Mouse (Mus musculus) forebrain, embryonic 13.5 days (tissue): Measurements from ENCODE around the gene Sult2b1. TPM values are rescaled to one million over a fixed set of nuclear protein-coding genes. Genes with fewer than 3 reads are reported as not detected.

Source experiments
- ATAC-seq: fragments of 200-750 bp; cut with Nextera tagmentation; 2 replicates; pipeline ENCODE4 v1.8.0; 2017
- H3K27ac ChIP-seq: fragments of 300-500 bp; sonication (generic); 2 replicates; pipeline ENCODE4 v1.5.1; 2015; ENCODE audit warnings: inconsistent platforms, mild to moderate bottlenecking, moderate library complexity
- H3K27me3 ChIP-seq: fragments of 300-500 bp; sonication (generic); 2 replicates; pipeline ENCODE4 v1.6.1; 2015; ENCODE audit warnings: mild to moderate bottlenecking, inconsistent platforms
- H3K36me3 ChIP-seq: fragments of 300-500 bp; sonication (generic); 2 replicates; pipeline ENCODE4 v1.6.1; 2015; ENCODE audit warnings: mild to moderate bottlenecking, inconsistent platforms; ENCODE audit not compliant: poor library complexity, severe bottlenecking
- H3K4me1 ChIP-seq: fragments of 300-500 bp; sonication (generic); 2 replicates; pipeline ENCODE4 v1.6.1; 2015; ENCODE audit warnings: inconsistent platforms
- H3K4me2 ChIP-seq: fragments of 300-500 bp; sonication (generic); 2 replicates; pipeline ENCODE4 v1.6.1; 2015; ENCODE audit warnings: inconsistent platforms, mild to moderate bottlenecking, moderate library complexity
- H3K4me3 ChIP-seq: fragments of 300-500 bp; sonication (generic); 2 replicates; pipeline ENCODE4 v1.5.1; 2015; ENCODE audit warnings: mild to moderate bottlenecking, inconsistent platforms
- H3K9ac ChIP-seq: fragments of 300-500 bp; sonication (generic); 2 replicates; pipeline ENCODE4 v1.6.1; 2015; ENCODE audit warnings: mild to moderate bottlenecking, inconsistent platforms
- H3K9me3 ChIP-seq: fragments of 300-500 bp; sonication (generic); replicated peaks from 2 replicates; pipeline ENCODE4 v1.6.1; 2016; ENCODE audit warnings: inconsistent platforms
- WGBS: fragments of 180-500 bp; shearing (Covaris S2); methylation state at CpG from one replicate; pipeline ENCODE4 v1.1.7; 2015; 5-methylcytosine and 5-hydroxymethylcytosine counted together
- polyA plus RNA-seq: library from polyadenylated mRNA; unstranded; fragments of >200 nt; fragmentation: Nextera tagmentation; extraction: Ambion mirVana; gene quantifications from 2 replicates; pipeline ENCODE4 v1.2.1, GENCODE M21; 2015

Sult2b1 gene
- 4.1 and 4.4 TPM in 2 replicates for polyA plus RNA-seq

DNA sequence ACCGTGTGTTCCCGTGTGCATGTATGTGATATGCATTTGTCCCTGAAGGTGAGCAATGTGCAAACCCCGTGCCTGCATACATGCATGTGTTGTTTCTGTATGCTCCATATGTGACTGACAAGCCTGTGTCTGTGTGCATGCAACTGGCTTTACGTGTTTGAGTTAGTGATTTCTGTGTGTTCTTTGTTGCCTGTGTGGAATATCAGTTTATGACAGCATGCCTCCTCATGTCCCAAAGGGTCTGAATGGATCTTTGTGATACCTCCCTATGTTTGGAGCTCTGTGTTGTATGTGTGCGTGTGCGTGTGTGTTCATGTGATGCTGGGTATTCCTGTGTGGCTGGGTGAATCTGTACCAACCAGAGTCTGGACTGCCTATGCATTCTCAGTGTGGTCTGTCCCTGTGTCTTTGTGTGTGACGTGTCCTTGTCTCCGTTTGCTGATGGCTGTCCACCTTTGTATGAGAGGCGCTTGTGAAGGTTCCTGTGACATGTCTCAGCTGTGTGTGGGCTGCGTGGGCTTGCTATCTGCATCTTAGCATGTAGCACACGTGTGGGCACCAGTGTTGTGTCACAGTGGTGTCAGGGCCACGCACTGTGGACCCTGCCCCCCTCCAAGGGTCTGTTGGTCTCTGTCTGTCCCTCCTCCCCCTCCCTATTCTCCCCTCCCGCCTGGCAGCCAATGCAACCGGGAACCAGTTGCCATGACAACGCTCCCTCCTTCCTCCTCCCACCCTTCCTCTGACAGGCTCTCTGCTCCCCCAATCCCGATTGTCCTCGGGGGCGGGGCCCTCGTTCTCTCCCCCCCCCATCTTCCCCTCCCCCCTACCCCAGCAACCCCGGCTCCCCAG is at the start of gene Sult2b1:
Gene Sult2b1, minus strand, starts transcription at position 146 of the 849 bp plus-strand sequence.
- 18% methylated on average over 20 of the region's 20 CpGs for WGBS

DNA sequence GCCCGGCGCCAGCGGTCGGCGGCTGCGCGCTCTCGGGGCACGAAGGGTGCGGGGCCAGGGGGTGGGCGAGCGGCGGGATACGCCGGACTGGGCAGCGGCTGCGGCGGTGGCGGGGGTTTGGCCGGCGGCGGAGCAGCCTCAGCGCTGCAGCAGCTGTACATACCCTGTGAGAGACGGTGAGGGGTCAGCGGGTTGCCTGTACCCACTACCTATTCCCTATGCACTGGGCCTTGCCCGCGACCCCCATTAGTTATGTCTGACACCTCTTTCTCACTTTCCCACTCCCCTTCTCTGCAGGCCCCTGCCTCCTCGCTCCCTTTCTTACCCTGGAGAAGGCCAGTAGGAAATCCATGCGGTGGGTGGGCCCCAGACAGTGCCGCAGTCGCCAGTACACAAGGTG is 49.5 kb upstream of the Sult2b1 start:
- H3K36me3 ChIP-seq: peaks cover 9% of the 10 kb centered on the region
- no peaks in the 10 kb centered on the region for H3K9me3 ChIP-seq
- WGBS: 2% methylated on average over 22 of the region's 31 CpGs
- H3K27ac ChIP-seq: no peak overlapping the region
- peaks cover 29% of the 10 kb centered on the region for H3K4me1 ChIP-seq
- peak overlapping the region; percentile 50 for H3K4me2 ChIP-seq
- no peak for ATAC-seq
- H3K4me3 ChIP-seq: peak overlapping the region; percentile 34
- peaks cover 56% of the 10 kb centered on the region for H3K27me3 ChIP-seq
- H3K9ac ChIP-seq: peak overlapping the region; percentile 34; the same call in 1 of the 2 replicates

More for the DNA sequence above, at the start of gene Sult2b1:
- H3K4me1 ChIP-seq: peaks cover 31% of the 10 kb centered on the region
- ATAC-seq: peak; percentile 60
- no peaks in the 10 kb centered on the region for H3K27me3 ChIP-seq
- H3K27ac ChIP-seq: peak within 1 kb of the TSS; percentile 97
- peak within 1 kb of the TSS; percentile 93 for H3K4me3 ChIP-seq
- H3K4me2 ChIP-seq: peak within 1 kb of the TSS; percentile 91
- H3K9ac ChIP-seq: peak within 1 kb of the TSS; percentile 92
- H3K36me3 ChIP-seq: peaks cover 25% of the 10 kb centered on the region
- H3K9me3 ChIP-seq: no peaks in the 10 kb centered on the region

DNA sequence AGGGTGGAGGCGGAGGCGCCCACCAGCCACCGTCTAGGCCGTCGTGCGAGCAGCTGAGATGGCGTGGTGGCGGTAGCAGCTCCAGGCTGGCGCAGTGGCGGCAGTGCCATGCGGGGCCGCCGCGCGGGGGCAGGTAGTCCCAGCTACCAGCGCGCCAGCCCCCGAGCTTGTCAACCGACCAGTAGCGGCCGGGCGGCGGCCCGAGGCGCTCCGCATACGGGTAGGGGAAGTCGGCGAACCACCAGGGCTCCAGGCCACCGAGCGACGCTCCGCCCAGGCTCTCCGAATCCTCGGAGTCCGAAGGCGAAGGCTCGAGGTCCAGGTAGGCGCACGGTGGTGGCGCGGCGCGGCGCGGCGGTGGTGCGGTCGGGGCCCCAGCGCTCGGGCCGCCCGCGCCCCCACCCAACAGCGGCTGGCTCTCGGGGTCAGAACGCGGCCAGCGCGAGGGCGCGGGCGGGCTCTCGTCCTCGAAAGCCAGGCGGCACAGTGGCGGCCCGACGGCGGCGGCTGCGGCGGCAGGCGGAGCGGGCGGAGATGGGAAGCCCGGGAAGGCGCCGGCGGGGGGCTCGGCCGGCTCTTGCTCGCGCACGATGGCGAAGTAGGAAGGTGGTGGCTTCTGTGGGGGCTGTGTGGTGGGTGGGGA is 48.8 kb upstream of the Sult2b1 start:
- no peak for ATAC-seq
- Histone ChIP-seq H3K4me1 (peaks cover 29% of the 10 kb centered on the region), H3K9ac (no peak overlapping the region; the same call in 1 of the 2 replicates), H3K9me3 (no peaks in the 10 kb centered on the region), H3K36me3 (peaks cover 15% of the 10 kb centered on the region), H3K4me2 (peak overlapping the region; percentile 50), H3K27me3 (peaks cover 56% of the 10 kb centered on the region), H3K4me3 (peak overlapping the region; percentile 34), H3K27ac (no peak overlapping the region)
- WGBS: under 1% methylated on average over 79 of the region's 86 CpGs

DNA sequence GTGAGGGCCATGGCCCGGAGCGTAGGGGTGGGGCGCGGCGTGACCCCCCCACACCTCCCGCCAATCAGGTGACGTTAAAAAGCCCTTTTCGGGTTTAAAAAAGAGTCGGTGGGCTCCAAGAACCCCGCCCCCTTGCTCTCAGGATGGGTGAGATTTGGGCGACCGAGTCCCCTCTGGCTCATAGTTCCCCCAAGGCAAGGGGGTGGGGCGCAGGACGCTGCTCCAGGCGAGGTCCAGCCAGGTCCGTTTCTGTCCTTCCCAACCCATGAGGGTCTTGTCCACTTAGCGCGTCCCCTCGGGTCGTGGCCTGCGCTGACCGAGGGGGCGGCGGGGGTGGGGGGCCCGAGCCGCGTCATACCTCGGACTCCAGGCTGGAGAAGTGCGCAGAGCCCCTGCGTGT is 48.0 kb upstream of the Sult2b1 start:
- no peak for ATAC-seq
- WGBS: 10% methylated on average over 28 of the region's 30 CpGs
- H3K4me3 ChIP-seq: peak overlapping the region; percentile 34
- no peaks in the 10 kb centered on the region for H3K9me3 ChIP-seq
- no peak overlapping the region for H3K9ac ChIP-seq
- H3K4me1 ChIP-seq: peaks cover 29% of the 10 kb centered on the region
- H3K36me3 ChIP-seq: peaks cover 24% of the 10 kb centered on the region
- H3K27ac ChIP-seq: no peak overlapping the region
- H3K4me2 ChIP-seq: peak overlapping the region; percentile 50
- peaks cover 56% of the 10 kb centered on the region for H3K27me3 ChIP-seq

DNA sequence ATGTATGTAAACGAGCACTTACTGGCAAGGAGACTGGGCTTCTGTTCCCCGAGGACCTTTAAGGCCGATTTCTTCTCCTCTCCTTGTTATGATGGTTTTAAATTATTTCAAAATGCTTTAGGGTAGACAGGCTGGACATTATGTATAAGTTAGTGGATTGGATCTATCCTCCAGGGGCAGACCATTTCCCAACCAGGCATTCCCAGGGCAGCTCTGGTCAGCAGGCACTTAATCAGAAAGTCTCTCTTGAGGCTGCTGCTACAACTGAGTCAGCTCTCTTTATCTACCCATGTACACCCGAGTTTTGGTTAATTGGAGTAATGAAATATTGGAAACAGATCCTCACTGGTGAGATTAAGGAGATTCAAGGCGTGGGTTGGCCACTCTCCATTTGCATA is 46.7 kb upstream of the Sult2b1 start:
- H3K27ac ChIP-seq: 0 out of 2 replicates have a peak overlapping the region, but pooled peaks have one; percentile 74
- 25% methylated on average over 5 of the region's 5 CpGs for WGBS
- H3K27me3 ChIP-seq: peaks cover 49% of the 10 kb centered on the region
- ATAC-seq: peak; percentile 39
- H3K4me3 ChIP-seq: peak overlapping the region; percentile 90
- peak overlapping the region; percentile 87 for H3K4me2 ChIP-seq
- peaks cover 29% of the 10 kb centered on the region for H3K4me1 ChIP-seq
- H3K36me3 ChIP-seq: peaks cover 37% of the 10 kb centered on the region
- no peaks in the 10 kb centered on the region for H3K9me3 ChIP-seq
- 0 out of 2 replicates have a peak overlapping the region, but pooled peaks have one; percentile 70 for H3K9ac ChIP-seq

DNA sequence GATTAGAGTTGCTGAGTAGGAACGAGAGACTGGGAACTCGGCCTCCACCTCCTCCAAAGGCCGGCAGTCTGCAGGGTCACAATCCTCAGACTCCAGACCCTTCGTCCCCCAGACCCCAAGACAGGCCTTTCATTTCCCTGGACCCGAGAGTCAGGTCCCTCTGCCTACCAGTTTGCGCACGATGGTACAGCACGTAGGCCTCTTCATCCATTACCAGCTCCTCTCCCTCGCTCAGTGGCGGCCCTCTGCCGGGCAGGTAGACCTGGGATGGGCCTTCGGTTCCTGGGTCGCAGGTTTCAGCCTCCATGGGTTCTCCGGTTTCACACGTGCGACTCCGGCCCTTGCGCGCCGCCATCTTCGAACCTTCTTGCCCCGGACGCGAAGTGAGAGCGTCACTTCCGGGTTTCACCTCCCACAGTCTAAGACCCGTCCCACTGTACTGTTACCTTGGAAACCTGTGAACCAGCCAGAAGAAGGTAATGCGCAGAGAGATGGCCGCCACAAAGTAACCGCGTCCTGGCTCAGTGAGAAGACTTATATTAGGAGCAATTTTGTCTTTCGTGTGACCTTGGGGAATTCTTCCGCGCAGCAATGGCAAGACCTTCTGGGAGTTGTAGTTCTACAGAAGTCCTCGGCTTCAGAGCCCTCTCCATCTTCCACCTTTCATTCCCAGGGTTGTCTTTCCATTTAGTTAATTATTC is 46.1 kb upstream of the Sult2b1 start, which contains the start of gene Grwd1:
Gene Grwd1, minus strand, starts transcription at position 518 of the 701 bp plus-strand sequence.
- Histone ChIP-seq H3K9ac (peak within 1 kb of the TSS; percentile 70), H3K27ac (peak within 1 kb of the TSS; percentile 74), H3K4me1 (peaks cover 29% of the 10 kb centered on the region), H3K27me3 (peaks cover 44% of the 10 kb centered on the region), H3K4me3 (peak within 1 kb of the TSS; percentile 90), H3K36me3 (peaks cover 42% of the 10 kb centered on the region), H3K4me2 (peak within 1 kb of the TSS; percentile 87), H3K9me3 (no peaks in the 10 kb centered on the region)
- WGBS: under 1% methylated on average over 35 of the region's 35 CpGs
- peak; percentile 94 for ATAC-seq

DNA sequence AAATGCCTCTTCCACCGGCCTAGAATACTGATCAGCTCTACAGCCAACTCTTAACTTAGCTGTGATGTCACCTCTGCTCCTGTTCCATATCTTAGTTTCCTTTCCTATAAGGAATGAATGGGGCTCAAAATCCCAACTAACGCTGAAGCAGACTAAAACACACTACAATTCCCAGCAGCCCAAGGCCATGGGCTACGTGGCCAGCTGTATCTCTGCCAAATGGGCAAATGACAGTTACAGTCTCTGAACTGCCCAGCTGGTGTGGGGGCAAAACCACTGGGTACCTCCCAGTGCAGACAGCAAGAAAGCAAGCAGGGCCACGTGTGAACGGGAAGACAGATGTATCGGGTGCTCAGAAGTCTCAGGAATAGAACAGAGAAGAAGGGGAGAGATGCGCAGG is 42.2 kb upstream of the Sult2b1 start:
- H3K9ac ChIP-seq: no peak overlapping the region
- no peak overlapping the region for H3K4me2 ChIP-seq
- H3K9me3 ChIP-seq: no peaks in the 10 kb centered on the region
- H3K27me3 ChIP-seq: peaks cover 5% of the 10 kb centered on the region
- H3K27ac ChIP-seq: no peak overlapping the region
- peaks cover 13% of the 10 kb centered on the region for H3K4me1 ChIP-seq
- no peak for ATAC-seq
- 92% methylated on average over 7 of the region's 7 CpGs for WGBS
- H3K4me3 ChIP-seq: no peak overlapping the region
- peaks cover 70% of the 10 kb centered on the region for H3K36me3 ChIP-seq

DNA sequence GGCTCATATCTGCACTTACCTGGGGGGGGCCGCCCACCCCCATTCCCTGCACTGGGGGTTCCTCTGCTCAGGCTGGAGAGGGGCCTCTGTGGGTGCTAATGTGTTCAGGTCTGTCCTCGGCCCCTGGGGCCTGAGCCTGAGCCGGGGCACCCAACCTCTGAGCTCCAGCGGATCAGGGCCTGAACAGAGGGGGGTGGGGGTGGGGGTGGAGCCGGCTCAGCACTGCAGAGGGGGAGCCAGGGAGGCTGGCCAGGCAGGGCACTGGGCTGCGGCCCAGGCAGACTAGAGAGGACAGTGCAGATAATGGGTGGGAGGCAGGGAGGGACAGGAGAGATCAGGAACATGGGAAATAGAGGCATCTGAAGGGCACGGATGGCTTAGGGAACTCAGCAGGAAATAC is 40.1 kb upstream of the Sult2b1 start, which contains the start of gene Kcnj14:
Gene Kcnj14, minus strand, starts transcription at position 185 of the 400 bp plus-strand sequence.
- H3K36me3 ChIP-seq: peaks cover 68% of the 10 kb centered on the region
- no peak within 1 kb of the TSS for H3K27ac ChIP-seq
- no peak within 1 kb of the TSS for H3K4me2 ChIP-seq
- no peaks in the 10 kb centered on the region for H3K9me3 ChIP-seq
- H3K27me3 ChIP-seq: peaks cover 2% of the 10 kb centered on the region; the same call in 1 of the 2 replicates
- no peak for ATAC-seq
- 79% methylated on average over 7 of the region's 7 CpGs for WGBS
- no peak within 1 kb of the TSS for H3K9ac ChIP-seq
- no peak within 1 kb of the TSS for H3K4me3 ChIP-seq
- H3K4me1 ChIP-seq: peaks cover 1% of the 10 kb centered on the region

DNA sequence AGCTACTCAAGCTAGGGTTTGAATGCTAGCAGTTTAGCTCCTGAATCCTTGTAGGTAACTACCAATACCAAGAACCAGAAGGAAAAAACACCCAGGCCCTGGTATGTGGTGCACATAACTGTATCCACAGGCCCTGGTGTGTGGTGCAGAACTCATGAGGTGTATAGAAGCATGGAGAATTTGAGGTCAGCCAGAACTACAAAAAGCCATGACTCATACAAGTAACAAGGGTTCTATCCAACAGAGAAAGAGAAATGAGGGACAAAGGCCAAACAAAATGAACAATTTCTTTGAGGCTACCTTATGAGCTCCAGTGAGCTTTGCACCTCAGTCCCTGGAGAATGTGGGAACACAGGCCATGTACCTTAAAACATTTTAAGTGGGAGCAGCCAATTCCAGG is 36.4 kb upstream of the Sult2b1 start:
- Histone ChIP-seq H3K27me3 (peaks cover 10% of the 10 kb centered on the region), H3K27ac (no peak overlapping the region), H3K4me3 (no peak overlapping the region), H3K36me3 (peaks cover 31% of the 10 kb centered on the region), H3K9ac (no peak overlapping the region), H3K9me3 (no peaks in the 10 kb centered on the region), H3K4me1 (peaks cover 2% of the 10 kb centered on the region; the same call in 1 of the 2 replicates), H3K4me2 (no peak overlapping the region)
- no peak for ATAC-seq

DNA sequence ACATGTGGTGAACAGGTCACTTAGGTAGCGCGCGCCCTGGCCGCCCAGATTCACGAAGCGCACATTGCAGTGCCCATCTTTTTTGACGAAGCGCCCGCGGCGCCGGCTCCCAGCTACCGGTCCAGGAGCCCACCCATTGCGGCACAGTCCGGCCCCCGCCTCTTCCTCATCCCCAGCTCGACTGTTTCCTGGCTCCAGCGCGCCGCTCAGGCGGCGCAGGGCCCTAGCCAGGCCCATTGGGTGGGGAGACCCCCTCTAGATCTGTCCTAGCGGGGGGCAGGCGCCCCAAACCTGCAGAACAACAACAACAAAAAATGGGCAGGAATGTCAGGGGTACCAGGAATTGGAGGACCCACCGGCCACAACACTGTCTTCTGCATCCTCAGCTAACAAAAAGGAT is 35.4 kb upstream of the Sult2b1 start:
- no peak overlapping the region for H3K4me3 ChIP-seq

DNA sequence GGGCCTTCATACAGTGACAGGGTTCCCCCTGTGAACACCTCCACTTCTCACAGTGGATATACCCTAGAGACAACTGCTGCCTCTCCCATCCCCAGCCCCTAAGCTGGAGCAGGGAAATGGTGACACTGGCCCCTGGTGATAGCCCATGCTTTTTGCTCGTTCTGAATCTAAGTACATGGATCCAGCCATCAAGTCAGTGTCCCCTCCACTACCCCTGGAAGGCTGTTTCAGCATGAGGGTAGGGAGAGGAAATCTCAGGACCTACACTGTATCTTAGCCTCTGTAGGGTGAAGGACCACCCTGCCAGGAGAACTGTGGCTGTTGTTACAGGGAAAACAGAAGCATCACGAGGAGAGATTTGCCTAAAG is 31.5 kb upstream of the Sult2b1 start:
- Histone ChIP-seq H3K9me3 (no peaks in the 10 kb centered on the region), H3K4me3 (no peak overlapping the region), H3K9ac (no peak overlapping the region), H3K36me3 (peaks cover 20% of the 10 kb centered on the region), H3K4me1 (peaks cover 33% of the 10 kb centered on the region), H3K27ac (peak overlapping the region; percentile 61; the same call in 1 of the 2 replicates), H3K27me3 (peaks cover 10% of the 10 kb centered on the region), H3K4me2 (peak overlapping the region; percentile 61; the same call in 1 of the 2 replicates)
- WGBS: 33% methylated on average over 2 of the region's 2 CpGs
- ATAC-seq: no peak

More for the DNA sequence above, 35.4 kb upstream of the Sult2b1 start:
- Histone ChIP-seq H3K4me1 (peaks cover 13% of the 10 kb centered on the region), H3K4me2 (no peak overlapping the region), H3K9me3 (no peaks in the 10 kb centered on the region), H3K27ac (no peak overlapping the region), H3K27me3 (peaks cover 10% of the 10 kb centered on the region), H3K36me3 (peaks cover 20% of the 10 kb centered on the region), H3K9ac (no peak overlapping the region)
- 8% methylated on average over 25 of the region's 25 CpGs for WGBS
- no peak for ATAC-seq
